Mouse (Mus musculus): ENCODE results near the gene Prep. TPM values are rescaled to one million over a fixed set of nuclear protein-coding genes. Genes with fewer than 3 reads are reported as not detected.

Gene Prep
- 24.8 and 25.5 TPM in 2 replicates for polyA plus RNA-seq (2015; fragmentation: Nextera tagmentation; extraction: Ambion mirVana)

GRCm38 (mm10) chr10:45066931-45067308, at the start of gene Prep:
TSS of gene Prep (plus strand) at chr10:45067203.
- Histone ChIP-seq H3K9ac (peak within 1 kb of the TSS; percentile 94), H3K9me3 (replicated peaks) (no peaks in the 10 kb centered on the region), H3K36me3 (peaks cover under 1% of the 10 kb centered on the region; the same call in 1 of the 2 replicates), H3K27me3 (no peaks in the 10 kb centered on the region), H3K27ac (peak within 1 kb of the TSS; percentile 86), H3K4me3 (replicated peaks) (peak within 1 kb of the TSS; percentile 98), H3K4me1 (peaks cover 25% of the 10 kb centered on the region), H3K4me2 (peak within 1 kb of the TSS; percentile 79)
- peak; percentile 94 for ATAC-seq (replicated peaks; ENCODE audit: low FRiP score)
- WGBS: under 1% methylated on average over 52 of the region's 57 CpGs

- Histone ChIP-seq H3K36me3 (no peaks in the 10 kb centered on the region), H3K4me1 (no peaks in the 10 kb centered on the region), H3K4me2 (no peak overlapping the region), H3K27me3 (no peaks in the 10 kb centered on the region), H3K9ac (no peak overlapping the region), H3K9me3 (replicated peaks) (peaks cover 5% of the 10 kb centered on the region; the same call in 1 of the 2 replicates), H3K27ac (no peak overlapping the region), H3K4me3 (replicated peaks) (no peak overlapping the region)
- WGBS: 92% methylated on average over 13 of the region's 13 CpGs
- ATAC-seq (replicated peaks; ENCODE audit: low FRiP score): no peak
Measured at GRCm38 (mm10) chr10:45017352-45017751, 49.7 kb upstream of the Prep start.

GRCm38 (mm10) chr10:45017851-45018250, 49.2 kb upstream of the Prep start:
- Histone ChIP-seq H3K27me3 (no peaks in the 10 kb centered on the region), H3K4me1 (no peaks in the 10 kb centered on the region), H3K27ac (no peak overlapping the region), H3K9me3 (replicated peaks) (peaks cover 5% of the 10 kb centered on the region; the same call in 1 of the 2 replicates), H3K4me2 (no peak overlapping the region), H3K4me3 (replicated peaks) (no peak overlapping the region), H3K36me3 (no peaks in the 10 kb centered on the region), H3K9ac (no peak overlapping the region)
- 84% methylated on average over 10 of the region's 10 CpGs for WGBS
- ATAC-seq (replicated peaks; ENCODE audit: low FRiP score): no peak

- no peak overlapping the region for H3K4me2 ChIP-seq
- no peak overlapping the region for H3K4me3 ChIP-seq (replicated peaks)
- no peaks in the 10 kb centered on the region for H3K27me3 ChIP-seq
- no peaks in the 10 kb centered on the region for H3K36me3 ChIP-seq
- 35% methylated on average over 7 of the region's 7 CpGs for WGBS
- H3K9ac ChIP-seq: no peak overlapping the region
- peaks cover 5% of the 10 kb centered on the region; the same call in 1 of the 2 replicates for H3K9me3 ChIP-seq (replicated peaks)
- no peak overlapping the region for H3K27ac ChIP-seq
- ATAC-seq (replicated peaks; ENCODE audit: low FRiP score): no peak
- H3K4me1 ChIP-seq: no peaks in the 10 kb centered on the region
Measured at GRCm38 (mm10) chr10:45019418-45019817, 47.6 kb upstream of the Prep start.

GRCm38 (mm10) chr10:45019849-45020248, 47.2 kb upstream of the Prep start:
- Histone ChIP-seq H3K4me1 (no peaks in the 10 kb centered on the region), H3K9ac (no peak overlapping the region), H3K4me2 (no peak overlapping the region), H3K27me3 (no peaks in the 10 kb centered on the region), H3K4me3 (replicated peaks) (no peak overlapping the region), H3K27ac (no peak overlapping the region), H3K36me3 (no peaks in the 10 kb centered on the region), H3K9me3 (replicated peaks) (peaks cover 5% of the 10 kb centered on the region; the same call in 1 of the 2 replicates)
- WGBS: 88% methylated on average over 10 of the region's 10 CpGs
- ATAC-seq (replicated peaks; ENCODE audit: low FRiP score): no peak

- WGBS: 91% methylated on average over 10 of the region's 10 CpGs
Measured at GRCm38 (mm10) chr10:45020291-45020690, 46.7 kb upstream of the Prep start.

GRCm38 (mm10) chr10:45025184-45025583, 41.8 kb upstream of the Prep start:
- Histone ChIP-seq H3K4me1 (0 out of 2 replicates have a peak, but pooled peaks cover 4% of the 10 kb centered on the region), H3K9me3 (replicated peaks) (no peaks in the 10 kb centered on the region), H3K9ac (no peak overlapping the region), H3K4me2 (no peak overlapping the region), H3K27ac (no peak overlapping the region), H3K36me3 (no peaks in the 10 kb centered on the region), H3K4me3 (replicated peaks) (no peak overlapping the region), H3K27me3 (no peaks in the 10 kb centered on the region)
- 13% methylated on average over 4 of the region's 4 CpGs for WGBS
- ATAC-seq (replicated peaks; ENCODE audit: low FRiP score): no peak

More at GRCm38 (mm10) chr10:45020291-45020690, 46.7 kb upstream of the Prep start:
- Histone ChIP-seq H3K27me3 (no peaks in the 10 kb centered on the region), H3K9ac (no peak overlapping the region), H3K4me3 (replicated peaks) (no peak overlapping the region), H3K9me3 (replicated peaks) (peaks cover 4% of the 10 kb centered on the region; the same call in 1 of the 2 replicates), H3K27ac (no peak overlapping the region), H3K4me2 (no peak overlapping the region), H3K4me1 (no peaks in the 10 kb centered on the region), H3K36me3 (no peaks in the 10 kb centered on the region)
- ATAC-seq (replicated peaks; ENCODE audit: low FRiP score): no peak

GRCm38 (mm10) chr10:45026935-45027334, 40.1 kb upstream of the Prep start:
- Histone ChIP-seq H3K36me3 (no peaks in the 10 kb centered on the region), H3K4me2 (no peak overlapping the region), H3K4me3 (replicated peaks) (no peak overlapping the region), H3K27ac (no peak overlapping the region), H3K27me3 (no peaks in the 10 kb centered on the region), H3K9ac (no peak overlapping the region), H3K4me1 (0 out of 2 replicates have a peak, but pooled peaks cover 4% of the 10 kb centered on the region), H3K9me3 (replicated peaks) (no peaks in the 10 kb centered on the region)
- 90% methylated on average over 7 of the region's 7 CpGs for WGBS
- no peak for ATAC-seq (replicated peaks; ENCODE audit: low FRiP score)

- WGBS: 29% methylated on average over 12 of the region's 12 CpGs
- Histone ChIP-seq H3K27me3 (peaks cover 5% of the 10 kb centered on the region; the same call in 1 of the 2 replicates), H3K4me2 (peak overlapping the region; percentile 46), H3K9ac (no peak overlapping the region), H3K4me3 (replicated peaks) (no peak overlapping the region), H3K36me3 (no peaks in the 10 kb centered on the region), H3K4me1 (peaks cover 11% of the 10 kb centered on the region), H3K9me3 (replicated peaks) (no peaks in the 10 kb centered on the region), H3K27ac (no peak overlapping the region)
- no peak for ATAC-seq (replicated peaks; ENCODE audit: low FRiP score)
Measured at GRCm38 (mm10) chr10:45045268-45045928, 21.6 kb upstream of the Prep start.

GRCm38 (mm10) chr10:45048158-45048557, 18.8 kb upstream of the Prep start:
- no peak for ATAC-seq (replicated peaks; ENCODE audit: low FRiP score)
- Histone ChIP-seq H3K9ac (no peak overlapping the region), H3K9me3 (replicated peaks) (no peaks in the 10 kb centered on the region), H3K27ac (no peak overlapping the region), H3K4me2 (0 out of 2 replicates have a peak overlapping the region, but pooled peaks have one; percentile 12), H3K4me1 (peaks cover 11% of the 10 kb centered on the region), H3K36me3 (no peaks in the 10 kb centered on the region), H3K27me3 (peaks cover 5% of the 10 kb centered on the region; the same call in 1 of the 2 replicates), H3K4me3 (replicated peaks) (no peak overlapping the region)
- WGBS: 62% methylated on average over 11 of the region's 11 CpGs

GRCm38 (mm10) chr10:45048622-45049021, 18.4 kb upstream of the Prep start:
- Histone ChIP-seq H3K4me3 (replicated peaks) (no peak overlapping the region), H3K9me3 (replicated peaks) (no peaks in the 10 kb centered on the region), H3K27ac (no peak overlapping the region), H3K27me3 (peaks cover 5% of the 10 kb centered on the region; the same call in 1 of the 2 replicates), H3K36me3 (no peaks in the 10 kb centered on the region), H3K4me2 (0 out of 2 replicates have a peak overlapping the region, but pooled peaks have one; percentile 12), H3K9ac (no peak overlapping the region), H3K4me1 (peaks cover 11% of the 10 kb centered on the region)
- WGBS: 25% methylated on average over 11 of the region's 11 CpGs
- 0 out of 2 replicates have a peak, but pooled peaks have one; percentile 54 for ATAC-seq (replicated peaks; ENCODE audit: low FRiP score)

- H3K36me3 ChIP-seq: no peaks in the 10 kb centered on the region
- no peak overlapping the region for H3K4me2 ChIP-seq
- no peak overlapping the region for H3K9ac ChIP-seq
- no peaks in the 10 kb centered on the region for H3K27me3 ChIP-seq
- peak; percentile 56; the same call in 1 of the 2 replicates for ATAC-seq (replicated peaks; ENCODE audit: low FRiP score)
- peaks cover 11% of the 10 kb centered on the region for H3K4me1 ChIP-seq
- no peak overlapping the region for H3K4me3 ChIP-seq (replicated peaks)
- 59% methylated on average over 11 of the region's 11 CpGs for WGBS
- H3K9me3 ChIP-seq (replicated peaks): no peaks in the 10 kb centered on the region
- no peak overlapping the region for H3K27ac ChIP-seq
Measured at GRCm38 (mm10) chr10:45051125-45051744, 15.8 kb upstream of the Prep start.
